Mouse (Mus musculus): Measurements from ENCODE around the gene Dscam. TPM values are rescaled to one million over a fixed set of nuclear protein-coding genes. Genes with fewer than 3 reads are reported as not detected.

The Dscam gene
- polyA plus RNA-seq, 1 experiment: not detected

- Histone ChIP-seq H3K27ac (ENCODE audit: insufficient read depth, low read depth, low read length) (no peak overlapping the region), H3K4me3 (ENCODE audit: insufficient read depth, low read length) (no peak overlapping the region), H3K4me1 (ENCODE audit: control insufficient read depth, insufficient read depth, low read length) (no peaks in the 10 kb centered on the region)
- TF ChIP-seq CTCF (IDR thresholded peaks at IDR 0.05; ENCODE audit: low read depth, low read length) (no peak), POLR2A (IDR thresholded peaks at IDR 0.05; ENCODE audit: borderline replicate concordance, low read depth, low read length) (no peak)
Observed at GRCm38 (mm10) chr16:96774245-96774644, 396.3 kb downstream of the Dscam start.

DNA sequence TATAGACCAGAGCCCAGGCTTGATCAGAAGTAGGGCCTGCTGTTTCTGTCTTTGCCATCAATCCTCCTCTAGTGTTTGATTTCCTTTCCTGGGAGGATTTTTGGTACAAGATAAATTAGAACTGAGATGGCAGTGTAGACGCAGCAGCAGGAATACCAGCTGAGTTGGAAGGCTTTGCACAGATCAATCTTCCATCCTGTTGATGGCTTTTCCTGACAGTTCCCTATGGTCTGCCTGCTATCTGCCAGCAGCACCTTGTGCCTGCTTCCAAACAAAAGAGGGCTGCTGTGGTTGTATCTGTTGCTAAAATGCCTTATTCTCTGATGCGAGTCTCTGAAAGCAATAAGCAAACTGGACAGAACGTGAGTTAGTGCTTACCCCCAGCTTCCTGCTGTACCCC is 402.6 kb downstream of the Dscam start:
- no peak for TF ChIP-seq POLR2A (IDR thresholded peaks at IDR 0.05; ENCODE audit: borderline replicate concordance, low read depth, low read length)
- TF ChIP-seq CTCF (IDR thresholded peaks at IDR 0.05; ENCODE audit: low read depth, low read length): no peak
- H3K4me3 ChIP-seq (ENCODE audit: insufficient read depth, low read length): no peak overlapping the region
- no peak overlapping the region for H3K27ac ChIP-seq (ENCODE audit: insufficient read depth, low read depth, low read length)
- H3K4me1 ChIP-seq (ENCODE audit: control insufficient read depth, insufficient read depth, low read length): no peaks in the 10 kb centered on the region

- Histone ChIP-seq H3K4me3 (ENCODE audit: insufficient read depth, low read length) (no peak overlapping the region), H3K4me1 (ENCODE audit: control insufficient read depth, insufficient read depth, low read length) (no peaks in the 10 kb centered on the region)
- TF ChIP-seq CTCF (IDR thresholded peaks at IDR 0.05; ENCODE audit: low read depth, low read length): no peak
- TF ChIP-seq POLR2A (IDR thresholded peaks at IDR 0.05; ENCODE audit: borderline replicate concordance, low read depth, low read length): no peak
Observed at GRCm38 (mm10) chr16:96767508-96767907, 403.0 kb downstream of the Dscam start.

GRCm38 (mm10) chr16:96761225-96761624 is 409.3 kb downstream of the Dscam start:
- TF ChIP-seq POLR2A (IDR thresholded peaks at IDR 0.05; ENCODE audit: borderline replicate concordance, low read depth, low read length) (no peak), CTCF (IDR thresholded peaks at IDR 0.05; ENCODE audit: low read depth, low read length) (no peak)
- Histone ChIP-seq H3K4me1 (ENCODE audit: control insufficient read depth, insufficient read depth, low read length) (no peaks in the 10 kb centered on the region), H3K27ac (ENCODE audit: insufficient read depth, low read depth, low read length) (no peak overlapping the region), H3K4me3 (ENCODE audit: insufficient read depth, low read length) (no peak overlapping the region)

More at GRCm38 (mm10) chr16:96767508-96767907, 403.0 kb downstream of the Dscam start:
- H3K27ac ChIP-seq (ENCODE audit: insufficient read depth, low read depth, low read length): no peak overlapping the region

DNA sequence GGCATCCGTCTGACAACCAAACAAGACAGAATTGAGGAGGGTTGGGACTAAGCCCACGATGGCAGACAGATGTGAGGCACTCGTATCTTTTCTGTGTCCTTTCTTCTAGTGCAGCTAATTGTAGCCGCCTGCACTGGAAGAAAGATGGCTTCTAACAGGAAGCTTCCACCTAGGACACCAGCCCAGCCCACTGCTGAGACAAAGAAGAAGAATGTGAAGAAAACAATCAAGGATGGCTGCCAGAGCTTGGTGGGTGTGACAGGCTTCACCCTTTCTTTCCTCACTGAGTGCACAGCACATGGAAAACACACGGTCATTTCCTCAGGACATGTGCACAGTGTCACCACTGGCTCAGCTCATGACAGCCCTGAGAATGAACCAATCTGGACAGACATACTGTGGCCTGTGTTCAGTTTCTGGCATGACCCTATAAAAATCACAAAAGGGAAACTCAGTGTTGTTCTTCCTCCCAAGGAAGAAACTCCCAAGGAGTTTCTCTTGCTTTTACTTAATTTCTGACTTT is 411.4 kb downstream of the Dscam start:
- H3K27ac ChIP-seq (ENCODE audit: insufficient read depth, low read depth, low read length): no peak overlapping the region
- no peaks in the 10 kb centered on the region for H3K4me1 ChIP-seq (ENCODE audit: control insufficient read depth, insufficient read depth, low read length)
- no peak overlapping the region for H3K4me3 ChIP-seq (ENCODE audit: insufficient read depth, low read length)
- TF ChIP-seq CTCF (IDR thresholded peaks at IDR 0.05; ENCODE audit: low read depth, low read length) (no peak), POLR2A (IDR thresholded peaks at IDR 0.05; ENCODE audit: borderline replicate concordance, low read depth, low read length) (no peak)

DNA sequence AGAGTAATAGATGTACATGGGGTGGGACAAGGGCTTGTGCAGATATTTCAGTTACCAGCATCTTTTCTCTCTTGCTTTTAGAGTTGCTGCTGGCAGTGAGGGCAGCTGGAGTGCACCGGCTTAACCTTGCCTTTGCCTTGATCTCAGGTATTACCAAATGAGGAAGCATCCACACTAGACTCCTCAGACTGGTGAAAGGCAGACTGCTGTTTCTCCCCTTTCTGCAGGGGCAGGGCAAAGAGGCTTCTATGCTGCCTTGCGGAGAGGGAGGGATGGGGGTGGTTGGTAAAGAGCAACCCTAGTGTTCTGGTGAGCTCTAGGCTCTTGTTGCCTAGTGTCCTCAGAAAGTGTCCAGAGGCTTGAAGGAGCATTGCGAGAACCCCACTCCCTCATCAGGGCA is 412.2 kb downstream of the Dscam start:
- Histone ChIP-seq H3K27ac (ENCODE audit: insufficient read depth, low read depth, low read length) (no peak overlapping the region), H3K4me1 (ENCODE audit: control insufficient read depth, insufficient read depth, low read length) (no peaks in the 10 kb centered on the region), H3K4me3 (ENCODE audit: insufficient read depth, low read length) (no peak overlapping the region)
- TF ChIP-seq CTCF (IDR thresholded peaks at IDR 0.05; ENCODE audit: low read depth, low read length) (no peak), POLR2A (IDR thresholded peaks at IDR 0.05; ENCODE audit: borderline replicate concordance, low read depth, low read length) (no peak)

GRCm38 (mm10) chr16:96757588-96758313 is 412.8 kb downstream of the Dscam start:
- no peak overlapping the region for H3K4me3 ChIP-seq (ENCODE audit: insufficient read depth, low read length)
- no peak overlapping the region for H3K27ac ChIP-seq (ENCODE audit: insufficient read depth, low read depth, low read length)
- TF ChIP-seq CTCF (IDR thresholded peaks at IDR 0.05; ENCODE audit: low read depth, low read length) (no peak), POLR2A (IDR thresholded peaks at IDR 0.05; ENCODE audit: borderline replicate concordance, low read depth, low read length) (no peak)
- H3K4me1 ChIP-seq (ENCODE audit: control insufficient read depth, insufficient read depth, low read length): no peaks in the 10 kb centered on the region

GRCm38 (mm10) chr16:96756994-96757393 is 413.6 kb downstream of the Dscam start:
- Histone ChIP-seq H3K4me3 (ENCODE audit: insufficient read depth, low read length) (no peak overlapping the region), H3K27ac (ENCODE audit: insufficient read depth, low read depth, low read length) (no peak overlapping the region)
- TF ChIP-seq CTCF (IDR thresholded peaks at IDR 0.05; ENCODE audit: low read depth, low read length): no peak
- no peak for TF ChIP-seq POLR2A (IDR thresholded peaks at IDR 0.05; ENCODE audit: borderline replicate concordance, low read depth, low read length)

GRCm38 (mm10) chr16:96754971-96755504 is 415.5 kb downstream of the Dscam start:
- Histone ChIP-seq H3K4me3 (ENCODE audit: insufficient read depth, low read length) (no peak overlapping the region), H3K27ac (ENCODE audit: insufficient read depth, low read depth, low read length) (no peak overlapping the region), H3K4me1 (ENCODE audit: control insufficient read depth, insufficient read depth, low read length) (no peaks in the 10 kb centered on the region)
- TF ChIP-seq POLR2A (IDR thresholded peaks at IDR 0.05; ENCODE audit: borderline replicate concordance, low read depth, low read length) (no peak), CTCF (IDR thresholded peaks at IDR 0.05; ENCODE audit: low read depth, low read length) (no peak)

More at GRCm38 (mm10) chr16:96756994-96757393, 413.6 kb downstream of the Dscam start:
- H3K4me1 ChIP-seq (ENCODE audit: control insufficient read depth, insufficient read depth, low read length): no peaks in the 10 kb centered on the region

- TF ChIP-seq CTCF (IDR thresholded peaks at IDR 0.05; ENCODE audit: low read depth, low read length): no peak
- TF ChIP-seq POLR2A (IDR thresholded peaks at IDR 0.05; ENCODE audit: borderline replicate concordance, low read depth, low read length): no peak
- Histone ChIP-seq H3K4me1 (ENCODE audit: control insufficient read depth, insufficient read depth, low read length) (no peaks in the 10 kb centered on the region), H3K27ac (ENCODE audit: insufficient read depth, low read depth, low read length) (no peak overlapping the region), H3K4me3 (ENCODE audit: insufficient read depth, low read length) (no peak overlapping the region)
Observed at GRCm38 (mm10) chr16:96754381-96754780, 416.2 kb downstream of the Dscam start.
